Comparison of ENCODE assay signal across 7 mouse cellular contexts in genomic region chr2:174075072-174075570, GRCm38 (mm10). TPM values are rescaled to one million over a fixed set of nuclear protein-coding genes. Genes with fewer than 3 reads are reported as not detected.
DNase-seq lines count a peak whose midpoint lies in the region; ATAC-seq lines count a peak whose summit lies in the region.

No protein-coding gene starts in this region.

- peak overlapping the region; percentile 61 for H3K9ac ChIP-seq in embryonic facial prominence, embryonic 13.5 days
- peak overlapping the region; percentile 74 for H3K9ac ChIP-seq in hindbrain, embryonic 13.5 days
- H3K9ac ChIP-seq in limb, embryonic 12.5 days (replicated peaks), result peak overlapping the region; percentile 53
- H3K9ac ChIP-seq in neural tube, embryonic 12.5 days, result peak overlapping the region; percentile 48

- H3K9me3 ChIP-seq in embryonic facial prominence, embryonic 13.5 days, result no peaks in the 10 kb centered on the region
- no peaks in the 10 kb centered on the region for H3K9me3 ChIP-seq in hindbrain, embryonic 13.5 days
- no peaks in the 10 kb centered on the region for H3K9me3 ChIP-seq in limb, embryonic 12.5 days
- H3K9me3 ChIP-seq in neural tube, embryonic 12.5 days, result no peaks in the 10 kb centered on the region

- no peaks in the 10 kb centered on the region for H3K36me3 ChIP-seq in embryonic facial prominence, embryonic 13.5 days
- no peaks in the 10 kb centered on the region for H3K36me3 ChIP-seq in hindbrain, embryonic 13.5 days
- H3K36me3 ChIP-seq in limb, embryonic 12.5 days, result no peaks in the 10 kb centered on the region
- no peaks in the 10 kb centered on the region for H3K36me3 ChIP-seq in neural tube, embryonic 12.5 days

- H3K4me1 ChIP-seq in embryonic facial prominence, embryonic 13.5 days, result peaks cover 34% of the 10 kb centered on the region
- H3K4me1 ChIP-seq in hindbrain, embryonic 13.5 days (replicated peaks), result peaks cover 48% of the 10 kb centered on the region
- H3K4me1 ChIP-seq in limb, embryonic 12.5 days (replicated peaks), result peaks cover 40% of the 10 kb centered on the region
- H3K4me1 ChIP-seq in neural tube, embryonic 12.5 days, result peaks cover 38% of the 10 kb centered on the region

- peak overlapping the region; percentile 98 for H3K27ac ChIP-seq in embryonic facial prominence, embryonic 13.5 days
- H3K27ac ChIP-seq in hindbrain, embryonic 13.5 days, result peak overlapping the region; percentile 90
- peak overlapping the region; percentile 98 for H3K27ac ChIP-seq in limb, embryonic 12.5 days
- peak overlapping the region; percentile 90 for H3K27ac ChIP-seq in neural tube, embryonic 12.5 days

- peak overlapping the region; percentile 86 for H3K4me3 ChIP-seq in embryonic facial prominence, embryonic 13.5 days
- peak overlapping the region; percentile 74 for H3K4me3 ChIP-seq in hindbrain, embryonic 13.5 days
- peak overlapping the region; percentile 77 for H3K4me3 ChIP-seq in limb, embryonic 12.5 days (replicated peaks)
- H3K4me3 ChIP-seq in neural tube, embryonic 12.5 days, result peak overlapping the region; percentile 36

- ATAC-seq in embryonic facial prominence, embryonic 13.5 days (ENCODE audit: insufficient number of reproducible peaks, insufficient read depth, low FRiP score, low TSS enrichment, low read depth), result no peak
- no peak for ATAC-seq in hindbrain, embryonic 13.5 days (ENCODE audit: low FRiP score)
- no peak for ATAC-seq in limb, embryonic 12.5 days (ENCODE audit: insufficient number of reproducible peaks, insufficient read depth, low FRiP score, low TSS enrichment, low read depth)
- peak; percentile 1; the same call in 1 of the 2 replicates for ATAC-seq in neural tube, embryonic 12.5 days (ENCODE audit: low FRiP score, low read depth)

- WGBS in embryonic facial prominence, embryonic 13.5 days, result 2% methylated on average over 22 of the region's 22 CpGs
- 2% methylated on average over 22 of the region's 22 CpGs for WGBS in hindbrain, embryonic 13.5 days
- 2% methylated on average over 22 of the region's 22 CpGs for WGBS in limb, embryonic 12.5 days
- under 1% methylated on average over 22 of the region's 22 CpGs for WGBS in neural tube, embryonic 12.5 days

- peak; percentile 28 to 35 for DNase-seq in right cerebral cortex, postnatal 10 days (ENCODE audit: low spot score in 2 of 2)
- no peak for DNase-seq in right cerebral cortex, adult 18-20 months
- no peak for DNase-seq in ovary, postnatal 10 days (ENCODE audit: low spot score)

- H3K27me3 ChIP-seq in embryonic facial prominence, embryonic 13.5 days, result no peaks in the 10 kb centered on the region
- H3K27me3 ChIP-seq in hindbrain, embryonic 13.5 days, result no peaks in the 10 kb centered on the region
- H3K27me3 ChIP-seq in limb, embryonic 12.5 days, result no peaks in the 10 kb centered on the region
- no peaks in the 10 kb centered on the region for H3K27me3 ChIP-seq in neural tube, embryonic 12.5 days (replicated peaks)

- peak overlapping the region; percentile 87 for H3K4me2 ChIP-seq in embryonic facial prominence, embryonic 13.5 days
- H3K4me2 ChIP-seq in hindbrain, embryonic 13.5 days, result peak overlapping the region; percentile 93
- H3K4me2 ChIP-seq in limb, embryonic 12.5 days, result peak overlapping the region; percentile 88
- H3K4me2 ChIP-seq in neural tube, embryonic 12.5 days (replicated peaks), result peak overlapping the region; percentile 94

RNA-seq across cellular contexts. Expression of gene Stx16, which starts 1.0 kb away (rescaled TPM):
- polyA plus RNA-seq in embryonic facial prominence, embryonic 13.5 days (2015; fragmentation: Nextera tagmentation; extraction: Ambion mirVana), result 13.5 and 15.5 TPM in 2 replicates
- 9.6 and 11.9 TPM in 2 replicates for polyA plus RNA-seq in hindbrain, embryonic 13.5 days (2015; fragmentation: Nextera tagmentation; extraction: Ambion mirVana)
- polyA plus RNA-seq in limb, embryonic 12.5 days (2016; fragmentation: Nextera tagmentation; extraction: Ambion mirVana), result 12.7 and 13.6 TPM in 2 replicates
- polyA plus RNA-seq in neural tube, embryonic 12.5 days (2016; fragmentation: Nextera tagmentation; extraction: Ambion mirVana), result 11.8 and 13.7 TPM in 2 replicates

RNA-seq across cellular contexts. Expression of gene Npepl1, which starts 35.0 kb away (rescaled TPM):
- polyA plus RNA-seq in embryonic facial prominence, embryonic 13.5 days (2015; fragmentation: Nextera tagmentation; extraction: Ambion mirVana), result 52.0 and 55.7 TPM in 2 replicates
- 15.0 and 15.5 TPM in 2 replicates for polyA plus RNA-seq in hindbrain, embryonic 13.5 days (2015; fragmentation: Nextera tagmentation; extraction: Ambion mirVana)
- polyA plus RNA-seq in limb, embryonic 12.5 days (2016; fragmentation: Nextera tagmentation; extraction: Ambion mirVana), result 52.6 and 56.6 TPM in 2 replicates
- polyA plus RNA-seq in neural tube, embryonic 12.5 days (2016; fragmentation: Nextera tagmentation; extraction: Ambion mirVana), result 29.1 and 30.1 TPM in 2 replicates

Comparison
In these comparisons a context has a peak if more than half of its experiments do, and no peak if none do; other contexts are left out.
1. DNase-seq: peak in right cerebral cortex, postnatal 10 days (2 of 2); none in right cerebral cortex, adult 18-20 months (single experiment) and ovary, postnatal 10 days (single experiment).
2. H3K4me3 ChIP-seq: peak in every context shown above with its lines; median percentile 86 in embryonic facial prominence, embryonic 13.5 days; 77 in limb, embryonic 12.5 days; 74 in hindbrain, embryonic 13.5 days; 36 in neural tube, embryonic 12.5 days.
3. Peak in every context shown above with its lines, with median percentiles within 50 percentile points of each other: H3K27ac ChIP-seq, H3K4me2 ChIP-seq and H3K9ac ChIP-seq.